Mouse (Mus musculus) spleen, adult 2 months (tissue): ENCODE measurements around the gene Glt8d2. TPM values are rescaled to one million over a fixed set of nuclear protein-coding genes. Genes with fewer than 3 reads are reported as not detected.

Experiments used
- DNase-seq, 2 experiments: peaks; one replicate each; pipeline versions ENCODE4 v3.0.0 to v3.0.0-alpha.2; 2012 to 2021; ENCODE audit warnings: low spot score in 2 of 2, low read depth in 1 of 2
- H3K27ac ChIP-seq: fragments of 200-500 bp; 2 replicates; pipeline ENCODE4 v1.5.1; 2012; ENCODE audit warnings: low read length, inconsistent platforms; ENCODE audit not compliant: insufficient read depth
- H3K27me3 ChIP-seq: fragments of 200-500 bp; 2 replicates; pipeline ENCODE4 v1.6.1; 2012; ENCODE audit warnings: mild to moderate bottlenecking, moderate library complexity, low read length, inconsistent platforms; ENCODE audit not compliant: control insufficient read depth, insufficient read depth
- H3K36me3 ChIP-seq: fragments of 200-500 bp; 2 replicates; pipeline ENCODE4 v1.6.1; 2012; ENCODE audit warnings: mild to moderate bottlenecking, low read length, inconsistent platforms; ENCODE audit not compliant: control insufficient read depth, insufficient read depth
- H3K4me1 ChIP-seq: fragments of 200-500 bp; 2 replicates; pipeline ENCODE4 v1.6.1; 2011; ENCODE audit warnings: inconsistent platforms; ENCODE audit not compliant: control insufficient read depth, insufficient read depth, insufficient read length
- H3K4me3 ChIP-seq: fragments of 200-500 bp; 2 replicates; pipeline ENCODE4 v1.5.1; 2011; ENCODE audit warnings: mild to moderate bottlenecking, inconsistent platforms; ENCODE audit not compliant: insufficient read depth, insufficient read length; ENCODE audit errors: extremely low read depth
- CTCF ChIP-seq: fragments of 200-500 bp; IDR thresholded peaks from 2 replicates; pipeline ENCODE4 v1.5.1; 2011; ENCODE audit warnings: mild to moderate bottlenecking, inconsistent platforms; ENCODE audit not compliant: insufficient read depth, insufficient read length, insufficient replicate concordance; ENCODE audit errors: extremely low read depth
- POLR2A ChIP-seq: fragments of 200-500 bp; IDR thresholded peaks from 2 replicates; pipeline ENCODE4 v1.6.1; 2011; ENCODE audit warnings: low read depth, low read length, inconsistent platforms
- WGBS: fragments of 180-500 bp; shearing (Covaris S2); methylation state at CpG from one replicate; pipeline ENCODE4 v1.1.7; 2018; 5-methylcytosine and 5-hydroxymethylcytosine counted together
- polyA plus RNA-seq: library from polyadenylated mRNA; depleted of rRNA; stranded (reverse); fragments of >200 nt; gene quantifications from 2 replicates; pipeline ENCODE4 v1.2.3, GENCODE M21; 2012; rRNA removed

The Glt8d2 gene
- 0.26 and 0.32 TPM in 2 replicates for polyA plus RNA-seq

- no peaks in the 10 kb centered on the region for H3K36me3 ChIP-seq
- no peak within 1 kb of the TSS for H3K4me3 ChIP-seq
- TF ChIP-seq POLR2A (no peak), CTCF (no peak)
- WGBS, result 14% methylated on average over 14 of the region's 14 CpGs
- no peak within 1 kb of the TSS for H3K27ac ChIP-seq
- H3K4me1 ChIP-seq, result no peaks in the 10 kb centered on the region
- no peak for DNase-seq
- no peaks in the 10 kb centered on the region for H3K27me3 ChIP-seq
Measured at GRCm38 (mm10) chr10:82690494-82690893, at the start of gene Glt8d2. Gene Glt8d2 (minus strand): TSS chr10:82690650.

- H3K27ac ChIP-seq, result peak overlapping the region; percentile 58
- peaks cover 20% of the 10 kb centered on the region for H3K4me1 ChIP-seq
- WGBS, result under 1% methylated on average over 48 of the region's 59 CpGs
- H3K27me3 ChIP-seq, result no peaks in the 10 kb centered on the region
- peak in 1 of 2 experiments; percentile 39 for DNase-seq
- peak overlapping the region; percentile 97 for H3K4me3 ChIP-seq
- peaks cover 5% of the 10 kb centered on the region; the same call in 1 of the 2 replicates for H3K36me3 ChIP-seq
- TF ChIP-seq POLR2A, result no peak
- TF ChIP-seq CTCF, result no peak
Measured at GRCm38 (mm10) chr10:82699296-82699941, 9.0 kb upstream of the Glt8d2 start.

GRCm38 (mm10) chr10:82698712-82699261, 8.3 kb upstream of the Glt8d2 start:
- 2% methylated on average over 42 of the region's 42 CpGs for WGBS

GRCm38 (mm10) chr10:82697305-82697898, 7.0 kb upstream of the Glt8d2 start:
- no peak for TF ChIP-seq CTCF
- no peak for TF ChIP-seq POLR2A
- Histone ChIP-seq H3K27ac (peak overlapping the region; percentile 29; the same call in 1 of the 2 replicates), H3K36me3 (peaks cover 5% of the 10 kb centered on the region; the same call in 1 of the 2 replicates), H3K4me1 (peaks cover 20% of the 10 kb centered on the region), H3K27me3 (no peaks in the 10 kb centered on the region), H3K4me3 (no peak overlapping the region)
- peak; percentile 7 to 67 for DNase-seq
- WGBS, result 29% methylated on average over 3 of the region's 3 CpGs

More at GRCm38 (mm10) chr10:82698712-82699261, 8.3 kb upstream of the Glt8d2 start:
- H3K36me3 ChIP-seq, result peaks cover 5% of the 10 kb centered on the region; the same call in 1 of the 2 replicates
- peak overlapping the region; percentile 97 for H3K4me3 ChIP-seq
- no peaks in the 10 kb centered on the region for H3K27me3 ChIP-seq
- TF ChIP-seq POLR2A, result 0 out of 2 replicates have a peak, but pooled peaks have one; percentile 26
- TF ChIP-seq CTCF, result no peak
- DNase-seq, result peak; percentile 64 to 92
- peak overlapping the region; percentile 58 for H3K27ac ChIP-seq
- peaks cover 20% of the 10 kb centered on the region for H3K4me1 ChIP-seq

GRCm38 (mm10) chr10:82696453-82697079, 6.1 kb upstream of the Glt8d2 start:
- H3K4me3 ChIP-seq, result no peak overlapping the region
- no peak for TF ChIP-seq CTCF
- no peak for TF ChIP-seq POLR2A
- H3K36me3 ChIP-seq, result peaks cover 3% of the 10 kb centered on the region; the same call in 1 of the 2 replicates
- peaks cover 20% of the 10 kb centered on the region for H3K4me1 ChIP-seq
- no peak for DNase-seq
- 55% methylated on average over 4 of the region's 4 CpGs for WGBS
- H3K27me3 ChIP-seq, result no peaks in the 10 kb centered on the region
- H3K27ac ChIP-seq, result peak overlapping the region; percentile 29; the same call in 1 of the 2 replicates

GRCm38 (mm10) chr10:82695956-82696355, 5.5 kb upstream of the Glt8d2 start, which contains the start of gene Hcfc2:
Gene Hcfc2 (plus strand): TSS chr10:82696160.
- TF ChIP-seq CTCF (no peak), POLR2A (no peak)
- no peak for DNase-seq
- H3K4me1 ChIP-seq, result peaks cover 20% of the 10 kb centered on the region
- H3K27ac ChIP-seq, result peak within 1 kb of the TSS; percentile 29; the same call in 1 of the 2 replicates
- no peaks in the 10 kb centered on the region for H3K36me3 ChIP-seq
- WGBS, result 68% methylated on average over 5 of the region's 5 CpGs
- no peak within 1 kb of the TSS for H3K4me3 ChIP-seq
- H3K27me3 ChIP-seq, result no peaks in the 10 kb centered on the region
